Mouse (Mus musculus) ES-E14 (cell line): ENCODE measurements around the gene Clic1. TPM values are rescaled to one million over a fixed set of nuclear protein-coding genes. Genes with fewer than 3 reads are reported as not detected.

Experiments
- DNase-seq: peaks from one replicate; pipeline ENCODE4 v3.0.0-alpha.2; 2013; ENCODE audit warnings: low read depth, low spot score
- H3K27ac ChIP-seq: 2 replicates; pipeline ENCODE4 v1.5.1; 2012; ENCODE audit warnings: low read depth, mild to moderate bottlenecking, low read length, moderate library complexity, mixed read lengths; ENCODE audit not compliant: poor library complexity, insufficient read depth, severe bottlenecking
- H3K36me3 ChIP-seq: 2 replicates; pipeline ENCODE4 v1.6.1; 2012; ENCODE audit warnings: mild to moderate bottlenecking, low read length, moderate library complexity, mixed read lengths; ENCODE audit not compliant: control insufficient read depth, poor library complexity, insufficient read depth, severe bottlenecking
- H3K4me1 ChIP-seq, 2 experiments: fragments of 150-350 bp in 1 of 2; sonication (generic) in 1 of 2; 2 replicates each; pipeline ENCODE4 v1.6.1; 2012; ENCODE audit warnings: low read length in 2 of 2, mild to moderate bottlenecking in 1 of 2, mixed read lengths in 1 of 2; ENCODE audit not compliant: control insufficient read depth in 2 of 2, insufficient read depth in 2 of 2, poor library complexity in 1 of 2
- H3K4me3 ChIP-seq, 2 experiments: fragments of 150-350 bp in 1 of 2; sonication (generic) in 1 of 2; 2 replicates each; pipeline ENCODE4 v1.5.1; 2012; ENCODE audit warnings: low read length in 2 of 2, low read depth in 1 of 2, mild to moderate bottlenecking in 1 of 2, mixed read lengths in 1 of 2; ENCODE audit not compliant: insufficient read depth in 1 of 2, poor library complexity in 1 of 2, severe bottlenecking in 1 of 2
- H3K9ac ChIP-seq: 2 replicates; pipeline ENCODE4 v1.6.1; 2012; ENCODE audit warnings: low read depth, mild to moderate bottlenecking, low read length, mixed read lengths; ENCODE audit not compliant: poor library complexity, insufficient read depth, severe bottlenecking
- H3K9me3 ChIP-seq: fragments of 150-350 bp; sonication (generic); 2 replicates; pipeline ENCODE4 v1.6.1; 2012; ENCODE audit warnings: low read depth, mild to moderate bottlenecking, low read length; ENCODE audit not compliant: control insufficient read depth, insufficient read depth
- CHD2 ChIP-seq: IDR thresholded peaks from 2 replicates; pipeline ENCODE4 v1.6.1; 2014; ENCODE audit warnings: mild to moderate bottlenecking, low read depth, low read length, inconsistent platforms
- HCFC1 ChIP-seq: IDR thresholded peaks from 2 replicates; pipeline ENCODE4 v1.6.1; 2012; ENCODE audit warnings: low read length, inconsistent platforms, borderline replicate concordance; ENCODE audit not compliant: insufficient read depth
- MAFK ChIP-seq: IDR thresholded peaks from 2 replicates; pipeline ENCODE4 v1.6.1; 2014; ENCODE audit warnings: mild to moderate bottlenecking, low read depth, low read length, inconsistent platforms; ENCODE audit not compliant: insufficient read depth
- ZC3H11A ChIP-seq: IDR thresholded peaks from 2 replicates; pipeline ENCODE4 v1.6.1; 2012; ENCODE audit warnings: low read depth, mild to moderate bottlenecking, inconsistent platforms, low read length, borderline replicate concordance
- ZNF384 ChIP-seq: IDR thresholded peaks from 2 replicates; pipeline ENCODE4 v1.6.1; 2012; ENCODE audit warnings: low read depth, low read length, inconsistent platforms
- in situ Hi-C, 2 experiments: fragments of 600-800 bp; cut with MboI; formaldehyde crosslinking; loops; one replicate each; pipeline ENCODE4 v1.15.1; 2025; ENCODE audit warnings: low sequenced_read_pairs in 2 of 2, inconsistent platforms in 1 of 2; ENCODE audit not compliant: unreplicated experiment in 2 of 2
- total RNA-seq: library from RNA; depleted of rRNA; stranded (reverse); fragments of 300-350 nt; gene quantifications from 2 replicates; pipeline ENCODE4 v1.2.3, GENCODE M21; 2012; rRNA removed

The Clic1 gene
- total RNA-seq, 1 experiment: 133 TPM

DNA sequence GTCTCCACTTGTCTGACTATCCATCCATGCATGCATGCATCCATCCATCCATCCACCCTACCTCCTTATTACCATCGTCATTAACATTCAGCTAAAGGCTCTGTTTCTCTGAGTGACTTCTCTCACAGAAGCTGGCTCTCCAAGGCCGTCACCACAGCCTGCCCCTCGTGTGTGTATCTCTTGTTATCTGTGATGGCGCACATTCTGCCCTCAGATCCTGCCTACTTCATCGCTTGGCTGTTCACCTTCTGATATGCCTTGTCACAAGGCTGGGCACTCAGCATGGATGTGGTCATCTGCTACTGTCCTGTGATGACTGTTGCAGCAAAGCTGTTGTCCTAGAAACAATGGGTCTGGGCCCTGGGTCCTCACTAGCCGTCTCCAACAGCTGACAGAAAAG, 55.0 kb downstream of the Clic1 start:
- Histone ChIP-seq H3K36me3 (peaks cover 14% of the 10 kb centered on the region; the same call in 1 of the 2 replicates), H3K9me3 (no peaks in the 10 kb centered on the region), H3K9ac (no peak overlapping the region), H3K4me1 (peaks cover 0 to 7% of the 10 kb centered on the region in 2 experiments; a peak in 1 of 4 replicates), H3K27ac (no peak overlapping the region), H3K4me3 (no peak overlapping the region)
- DNase-seq: no peak
- TF ChIP-seq ZNF384: no peak
- TF ChIP-seq HCFC1: no peak
- no peak for TF ChIP-seq MAFK
- TF ChIP-seq CHD2: no peak
- no peak for TF ChIP-seq ZC3H11A
- in situ Hi-C loops: loop anchor here in 1 of 2 experiments (25.0 kb wide), 1 partner anchor 92 kb away; the partner anchor contains the start of genes Vars and Vwa7

DNA sequence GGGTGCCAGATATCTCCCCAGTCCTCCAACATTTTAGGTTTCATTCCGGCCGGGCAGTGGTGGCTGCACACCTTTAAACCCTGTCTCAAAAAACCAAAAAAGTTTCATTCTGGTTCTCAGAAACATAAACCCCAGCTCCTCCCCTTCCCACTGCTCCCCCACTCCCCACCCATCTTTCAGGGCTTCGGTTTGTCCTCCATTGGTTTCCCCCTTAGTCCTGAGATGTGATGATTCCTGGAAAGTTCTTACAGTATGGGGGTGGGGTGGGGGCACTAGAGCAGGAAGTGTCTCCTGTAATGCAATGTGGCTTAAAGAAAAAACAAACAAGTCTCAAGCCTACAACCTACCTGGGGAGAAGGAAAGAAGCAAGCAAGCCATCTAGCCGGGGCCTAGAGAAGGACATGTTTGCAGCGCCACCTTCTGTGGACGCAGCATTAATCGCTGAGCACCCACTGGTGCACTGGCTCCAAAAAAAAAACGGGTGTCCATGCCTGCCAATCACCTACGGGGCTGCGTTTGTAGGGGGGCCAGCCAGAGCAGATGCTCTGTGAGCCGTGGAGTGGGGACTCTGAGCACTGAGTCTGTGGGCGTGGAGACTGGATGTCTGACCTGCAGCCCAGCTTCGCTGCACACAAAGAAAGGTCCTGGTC, 56.1 kb downstream of the Clic1 start:
- Histone ChIP-seq H3K27ac (no peak overlapping the region), H3K9ac (no peak overlapping the region), H3K36me3 (peaks cover 12% of the 10 kb centered on the region; the same call in 1 of the 2 replicates), H3K4me3 (no peak overlapping the region; a peak in 1 of 4 replicates), H3K4me1 (peaks cover 0 to 3% of the 10 kb centered on the region in 2 experiments; a peak in 1 of 4 replicates), H3K9me3 (no peaks in the 10 kb centered on the region)
- TF ChIP-seq MAFK (no peak), HCFC1 (no peak), CHD2 (no peak), ZNF384 (peak; percentile 62), ZC3H11A (no peak; the same call in 1 of the 2 replicates)
- in situ Hi-C loops: loop anchor here in 1 of 2 experiments (25.0 kb wide), 1 partner anchor 94 kb away; the partner anchor contains the start of genes Vars and Vwa7
- DNase-seq: no peak

DNA sequence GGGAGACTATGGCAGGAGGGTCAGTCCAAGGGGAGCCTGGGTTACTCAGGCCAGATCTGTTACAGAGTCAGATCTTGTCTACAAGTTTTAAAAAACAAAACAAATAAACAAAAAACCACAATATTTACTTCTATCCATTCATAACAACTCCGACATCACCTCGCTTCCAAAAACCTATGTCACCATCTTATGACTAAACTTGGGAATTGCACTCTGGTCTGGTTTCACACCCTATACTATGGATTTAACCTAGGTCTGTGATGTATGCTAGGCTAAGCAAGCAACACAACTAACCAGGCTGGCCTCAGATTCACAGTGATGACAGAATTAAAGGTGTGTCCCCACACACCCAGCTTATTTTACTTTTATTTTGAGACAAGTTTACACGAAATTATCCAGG, 56.8 kb downstream of the Clic1 start:
- no peak for DNase-seq
- H3K4me3 ChIP-seq: no peak overlapping the region

DNA sequence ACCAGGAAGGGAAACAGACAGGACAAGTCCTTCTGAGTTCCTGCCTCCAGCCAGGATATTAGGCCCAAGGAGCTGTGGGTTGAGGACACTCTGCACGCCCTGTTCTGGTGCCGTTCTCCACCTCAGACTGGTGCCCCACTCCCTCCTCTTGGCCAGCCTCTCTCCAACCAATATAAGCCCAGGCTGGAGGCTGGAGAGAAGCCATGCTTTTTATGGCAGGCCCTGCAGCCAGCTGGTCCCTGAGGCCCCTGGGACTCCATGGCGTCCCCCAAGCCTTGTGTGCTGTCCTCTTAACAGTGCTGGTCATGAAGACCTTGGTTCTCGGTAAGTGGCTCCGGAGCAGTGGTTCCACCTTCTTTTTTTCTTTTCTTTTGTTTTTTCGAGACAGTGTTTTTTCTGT, 58.3 kb downstream of the Clic1 start, which contains the start of gene Ly6g5c:
TSS of gene Ly6g5c (plus strand) at position 183 of the 400 bp plus-strand sequence.
- Histone ChIP-seq H3K36me3 (no peaks in the 10 kb centered on the region), H3K27ac (no peak within 1 kb of the TSS), H3K9ac (no peak within 1 kb of the TSS), H3K9me3 (no peaks in the 10 kb centered on the region), H3K4me3 (no peak within 1 kb of the TSS), H3K4me1 (peaks cover 0 to 3% of the 10 kb centered on the region in 2 experiments; a peak in 1 of 4 replicates)
- in situ Hi-C loops: loop anchor here in 1 of 2 experiments (25.0 kb wide), 1 partner anchor 96 kb away; the partner anchor contains the start of genes Vars and Vwa7
- no peak for TF ChIP-seq CHD2
- no peak for TF ChIP-seq ZC3H11A
- no peak for TF ChIP-seq ZNF384
- TF ChIP-seq MAFK: no peak
- no peak for TF ChIP-seq HCFC1
- DNase-seq: no peak

More for the DNA sequence above, 56.8 kb downstream of the Clic1 start:
- Histone ChIP-seq H3K27ac (no peak overlapping the region), H3K36me3 (peaks cover 7% of the 10 kb centered on the region; the same call in 1 of the 2 replicates), H3K9me3 (no peaks in the 10 kb centered on the region), H3K4me1 (peaks cover 0 to 3% of the 10 kb centered on the region in 2 experiments; a peak in 1 of 4 replicates), H3K9ac (no peak overlapping the region)
- in situ Hi-C loops: loop anchor here in 1 of 2 experiments (25.0 kb wide), 1 partner anchor 94 kb away; the partner anchor contains the start of genes Vars and Vwa7
- TF ChIP-seq CHD2 (no peak), ZNF384 (no peak), ZC3H11A (no peak), HCFC1 (no peak), MAFK (no peak)

Other genes starting within 250 kb of the Clic1 start
- gene Cyp21a1, start 245.4 kb upstream of the Clic1 start, total RNA-seq: 0.27 and 0.32 TPM in 2 replicates
- 29.1 and 32.6 TPM in 2 replicates for gene Stk19, start 213.0 kb upstream of the Clic1 start, total RNA-seq
- gene Dxo, start 212.9 kb upstream of the Clic1 start, total RNA-seq: 39.0 and 45.2 TPM in 2 replicates
- 40.5 and 66.0 TPM in 2 replicates for gene Skiv2l, start 199.8 kb upstream of the Clic1 start, total RNA-seq
- gene Nelfe, start 199.6 kb upstream of the Clic1 start, total RNA-seq: 50.2 and 63.4 TPM in 2 replicates
- gene Cfb, start 187.4 kb upstream of the Clic1 start, total RNA-seq: 0.16 and 0.18 TPM in 2 replicates
- 9.4 and 11.5 TPM in 2 replicates for gene Zbtb12, start 170.5 kb upstream of the Clic1 start, total RNA-seq
- 0.31 TPM in 1 of 2 replicates, not detected in the other for gene Gm20547, start 167.9 kb upstream of the Clic1 start, total RNA-seq
- gene C2, start 151.7 kb upstream of the Clic1 start, total RNA-seq: 5.0 TPM in 2 replicates
- 124 and 147 TPM in 2 replicates for gene Ehmt2, start 151.5 kb upstream of the Clic1 start, total RNA-seq
- 5.5 and 8.7 TPM in 2 replicates for gene Slc44a4, start 135.5 kb upstream of the Clic1 start, total RNA-seq
- gene Neu1, start 118.7 kb upstream of the Clic1 start, total RNA-seq: 24.0 and 40.6 TPM in 2 replicates
- 11.0 and 14.6 TPM in 2 replicates for gene Hspa1b, start 90.7 kb upstream of the Clic1 start, total RNA-seq
- gene Gm20481, start 80.1 kb upstream of the Clic1 start, total RNA-seq: 1.9 TPM in 1 of 2 replicates, not detected in the other
- gene Hspa1a, start 77.8 kb upstream of the Clic1 start, total RNA-seq: 5.8 and 5.9 TPM in 2 replicates
- gene Hspa1l, start 77.3 kb upstream of the Clic1 start, total RNA-seq: 0.45 and 0.48 TPM in 2 replicates
- 52.1 and 64.4 TPM in 2 replicates for gene Lsm2, start 68.1 kb upstream of the Clic1 start, total RNA-seq
- 303 and 453 TPM in 2 replicates for gene Vars, start 49.0 kb upstream of the Clic1 start, total RNA-seq
- 0.21 and 0.31 TPM in 2 replicates for gene Vwa7, start 33.4 kb upstream of the Clic1 start, total RNA-seq
- gene Sapcd1, start 21.9 kb upstream of the Clic1 start, total RNA-seq: 3.1 and 4.7 TPM in 2 replicates
- gene Msh5, start 3.2 kb upstream of the Clic1 start, total RNA-seq: 2.7 and 3.2 TPM in 2 replicates
- 45.0 and 57.5 TPM in 2 replicates for gene Ddah2, start 9.1 kb downstream of the Clic1 start, total RNA-seq
- not detected in 2 replicates for gene Ly6g6c, start 15.4 kb downstream of the Clic1 start, total RNA-seq
- 0.26 TPM in 1 of 2 replicates, not detected in the other for gene Mpig6b, start 16.2 kb downstream of the Clic1 start, total RNA-seq
- 13.4 and 36.1 TPM in 2 replicates for gene Ly6g6e, start 26.9 kb downstream of the Clic1 start, total RNA-seq
- 1.6 and 4.9 TPM in 2 replicates for gene Ly6g6d, start 28.1 kb downstream of the Clic1 start, total RNA-seq
- not detected in 2 replicates for gene Ly6g6f, start 35.6 kb downstream of the Clic1 start, total RNA-seq
- 30.7 and 40.4 TPM in 2 replicates for gene Abhd16a, start 39.3 kb downstream of the Clic1 start, total RNA-seq
- gene Ly6g5c, start 58.3 kb downstream of the Clic1 start, total RNA-seq: 0.49 TPM in 1 of 2 replicates, not detected in the other
- 1.4 and 1.5 TPM in 2 replicates for gene Ly6g5b, start 65.5 kb downstream of the Clic1 start, total RNA-seq
- 21.9 and 31.1 TPM in 2 replicates for gene Gpank1, start 71.5 kb downstream of the Clic1 start, total RNA-seq
- 78.0 and 98.6 TPM in 2 replicates for gene Csnk2b, start 72.1 kb downstream of the Clic1 start, total RNA-seq
- 11.2 and 11.7 TPM in 2 replicates for gene D17H6S53E, start 76.4 kb downstream of the Clic1 start, total RNA-seq
- 7.5 and 10.0 TPM in 2 replicates for gene Apom, start 82.1 kb downstream of the Clic1 start, total RNA-seq
- 208 and 245 TPM in 2 replicates for gene Bag6, start 85.2 kb downstream of the Clic1 start, total RNA-seq
- gene Prrc2a, start 114.9 kb downstream of the Clic1 start, total RNA-seq: 147 and 161 TPM in 2 replicates
- gene Aif1, start 126.1 kb downstream of the Clic1 start, total RNA-seq: not detected in 2 replicates
- gene Lst1, start 138.5 kb downstream of the Clic1 start, total RNA-seq: 2.6 and 2.7 TPM in 2 replicates
- 10.1 and 19.6 TPM in 2 replicates for gene Ltb, start 144.5 kb downstream of the Clic1 start, total RNA-seq
- 0.22 TPM in 1 of 2 replicates, not detected in the other for gene Tnf, start 152.0 kb downstream of the Clic1 start, total RNA-seq
- gene Lta, start 155.4 kb downstream of the Clic1 start, total RNA-seq: 0.13 TPM in 1 of 2 replicates, not detected in the other
- gene Gm16181, start 170.9 kb downstream of the Clic1 start, total RNA-seq: not detected in 2 replicates
- gene Atp6v1g2, start 183.7 kb downstream of the Clic1 start, total RNA-seq: 0.21 and 0.71 TPM in 2 replicates
- 6.1 and 6.6 TPM in 2 replicates for gene Nfkbil1, start 185.8 kb downstream of the Clic1 start, total RNA-seq
- gene Ddx39b, start 191.8 kb downstream of the Clic1 start, total RNA-seq: 316 and 414 TPM in 2 replicates
- gene H2-D1, start 212.8 kb downstream of the Clic1 start, total RNA-seq: 30.1 and 44.9 TPM in 2 replicates